Mouse (Mus musculus) olfactory bulb, adult 2 months (tissue): Measurements from ENCODE around the gene Fiz1.

ENCODE experiments used
- CTCF ChIP-seq: fragments of 200-500 bp; IDR thresholded peaks from 2 replicates; pipeline ENCODE4 v1.5.1; 2012; ENCODE audit warnings: low read depth, mild to moderate bottlenecking, low read length, moderate library complexity; ENCODE audit not compliant: insufficient read depth
- POLR2A ChIP-seq: fragments of 200-500 bp; IDR thresholded peaks from 2 replicates; pipeline ENCODE4 v1.6.1; 2012; ENCODE audit warnings: mild to moderate bottlenecking, low read depth, low read length, moderate library complexity; ENCODE audit not compliant: insufficient read depth

GRCm38 (mm10) chr7:5062360-5063001 is 48.0 kb upstream of the Fiz1 start:
- TF ChIP-seq POLR2A, result no peak
- TF ChIP-seq CTCF, result no peak
